Mouse (Mus musculus) layer of hippocampus, adult 9-10 months (tissue): Measurements from ENCODE around the gene Shank2.

ENCODE experiments used
- DNase-seq: peaks from one replicate; pipeline ENCODE4 v3.0.0; 2022; ENCODE audit warnings: low spot score

Gene Shank2

DNA sequence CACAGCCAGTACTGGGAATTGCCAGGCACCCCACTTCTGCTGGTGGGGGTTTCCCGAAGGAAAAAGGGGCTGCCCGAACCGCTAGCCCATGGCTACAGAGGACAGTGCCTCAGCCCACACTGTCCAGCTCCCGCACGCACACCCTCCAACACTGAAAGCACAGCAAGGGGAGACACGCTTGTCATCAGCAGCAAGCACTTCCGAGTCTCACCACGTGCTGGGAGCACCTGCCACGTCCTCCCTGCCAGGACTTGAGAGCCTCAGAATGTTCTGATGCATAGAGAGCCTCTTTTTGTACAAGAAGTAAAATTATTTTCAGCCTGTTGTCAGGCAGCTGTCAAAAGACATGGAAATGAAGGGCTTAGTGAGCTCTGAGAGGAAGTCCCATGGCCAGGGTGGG, 169.0 kb downstream of the Shank2 start:
- no peak for DNase-seq

DNA sequence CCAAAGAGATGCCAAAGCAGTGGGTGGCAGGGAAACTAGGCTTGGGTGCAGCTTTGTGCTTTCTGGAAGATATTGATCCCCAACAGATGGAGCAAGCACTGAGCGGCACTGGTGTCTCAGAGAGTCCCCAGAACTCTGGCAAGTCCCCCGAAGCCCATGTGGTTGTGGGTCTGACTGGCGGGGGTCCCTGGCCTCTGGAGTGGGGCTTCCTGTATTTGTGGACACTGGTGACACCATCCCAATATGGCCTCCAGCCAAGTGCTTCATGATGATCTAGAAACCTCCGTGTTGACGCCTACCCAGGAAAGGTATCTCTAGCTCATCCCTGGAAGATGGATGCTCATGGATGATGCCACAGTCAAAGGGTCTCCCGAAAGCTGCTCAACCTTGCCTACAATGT, 172.1 kb downstream of the Shank2 start:
- DNase-seq, result no peak

DNA sequence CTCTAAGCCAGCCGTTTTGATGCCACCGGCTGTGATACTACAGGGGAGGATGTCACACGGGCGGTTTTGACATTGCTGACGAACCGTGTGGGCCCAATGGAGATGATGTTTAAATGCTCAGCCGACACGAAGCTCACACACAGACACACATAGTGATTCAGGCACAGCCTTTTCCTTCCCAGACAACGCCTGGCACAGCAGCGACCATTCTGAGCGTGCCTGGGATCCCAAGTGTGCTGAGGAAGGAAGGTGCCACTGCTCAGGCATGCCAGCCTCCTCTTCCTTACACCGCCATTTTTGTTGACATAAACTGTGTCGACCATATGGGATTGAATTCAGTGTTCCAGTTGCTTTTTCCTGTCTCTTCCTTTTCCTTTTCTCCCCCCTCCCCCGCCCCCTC, 172.6 kb downstream of the Shank2 start:
- no peak for DNase-seq

DNA sequence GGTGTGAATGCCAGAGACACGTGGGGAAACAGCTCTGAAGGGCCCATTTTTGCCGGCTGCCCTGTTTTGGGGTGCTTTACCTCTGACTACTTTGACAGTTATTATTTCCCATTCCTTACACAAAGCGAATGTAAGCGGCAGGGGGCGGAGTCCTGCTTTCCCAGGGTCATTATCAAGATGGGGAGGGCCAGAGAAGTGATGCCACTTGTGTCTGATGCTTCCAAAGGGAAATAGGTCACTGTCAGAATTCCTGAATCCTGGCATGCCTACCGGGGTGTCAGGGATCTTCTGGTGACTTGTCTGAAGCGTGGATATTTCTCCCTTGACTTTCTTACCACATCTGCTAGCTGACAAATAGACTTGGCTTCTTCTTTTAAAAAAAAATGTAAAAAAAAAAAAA, 173.3 kb downstream of the Shank2 start:
- DNase-seq, result no peak

DNA sequence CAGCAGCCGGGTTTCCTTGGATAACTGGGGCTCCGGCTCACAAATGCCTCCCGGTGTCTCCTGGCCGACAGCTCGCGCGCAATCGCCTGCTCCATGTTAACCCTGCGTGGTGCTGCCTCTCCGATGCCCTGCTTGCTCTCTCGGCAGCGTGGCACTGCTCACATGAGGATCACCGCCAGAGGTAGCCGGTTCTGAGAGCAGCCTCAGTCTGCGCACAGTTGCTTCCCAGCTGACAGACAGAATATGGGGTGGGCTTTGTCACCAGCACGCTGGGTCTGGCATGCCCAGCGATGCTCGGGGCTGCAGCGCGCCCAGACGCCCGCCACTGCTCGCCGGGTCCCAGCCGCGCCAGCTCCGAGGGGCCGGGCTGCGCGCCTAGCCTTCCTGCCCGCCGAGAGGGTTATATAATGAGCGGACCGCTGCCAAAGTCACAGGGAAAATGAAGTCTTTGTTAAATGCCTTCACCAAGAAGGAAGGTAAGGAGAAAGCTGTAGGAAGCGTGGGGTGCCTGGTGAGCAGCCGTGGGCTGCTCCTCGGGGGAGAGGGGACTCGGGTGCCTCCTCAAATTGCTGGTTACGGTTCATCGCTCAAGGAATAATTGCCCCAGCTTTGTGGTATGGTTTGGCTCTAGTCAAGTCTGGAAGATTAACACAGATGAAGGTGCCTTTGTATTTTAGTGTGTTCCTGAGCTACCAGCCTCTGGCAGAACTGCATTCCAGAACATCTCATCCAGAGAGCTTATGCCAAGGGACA, 173.9 kb downstream of the Shank2 start:
- DNase-seq, result no peak

DNA sequence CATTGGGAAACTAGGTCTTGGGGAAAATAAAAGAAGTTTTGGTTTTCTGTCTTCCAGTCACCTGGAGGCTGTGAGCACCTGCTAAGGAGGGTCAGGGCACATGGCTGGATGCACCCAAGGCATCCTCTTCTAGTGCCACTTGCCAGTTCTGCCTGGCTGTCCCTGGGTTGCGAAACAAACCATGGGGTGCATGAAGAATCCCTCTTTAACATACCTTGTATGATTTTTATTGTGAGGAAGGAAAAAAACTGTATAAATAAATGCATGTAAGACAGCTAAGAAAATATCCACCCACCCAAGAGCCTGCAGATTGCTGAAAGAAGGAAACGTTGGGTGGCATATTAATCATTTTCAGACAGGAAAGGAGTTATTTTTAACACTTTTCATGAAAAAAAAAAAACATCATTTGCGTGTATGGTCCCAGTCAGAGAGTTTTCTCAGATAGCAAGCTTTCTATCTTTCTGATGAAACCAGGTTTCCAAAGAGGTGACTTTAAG, 174.6 kb downstream of the Shank2 start:
- DNase-seq, result no peak

DNA sequence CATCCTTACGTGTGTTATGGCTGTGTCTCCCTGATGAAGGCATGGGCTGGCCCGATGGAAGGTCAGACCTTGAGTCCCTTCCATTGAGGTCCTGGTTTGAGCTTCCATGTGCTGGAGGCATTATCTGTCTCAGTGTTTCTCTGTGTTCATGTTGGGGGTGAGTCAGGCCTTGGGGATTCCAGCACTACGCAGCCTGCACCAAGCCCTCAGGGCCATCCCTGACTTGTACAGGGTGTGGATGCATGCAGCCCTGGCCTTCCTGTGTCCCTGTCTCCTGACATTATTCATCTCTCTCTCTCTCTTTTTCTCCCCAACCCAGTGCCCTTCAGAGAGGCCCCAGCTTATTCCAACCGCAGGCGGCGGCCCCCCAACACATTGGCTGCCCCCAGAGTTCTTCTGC, 177.7 kb downstream of the Shank2 start:
- no peak for DNase-seq

DNA sequence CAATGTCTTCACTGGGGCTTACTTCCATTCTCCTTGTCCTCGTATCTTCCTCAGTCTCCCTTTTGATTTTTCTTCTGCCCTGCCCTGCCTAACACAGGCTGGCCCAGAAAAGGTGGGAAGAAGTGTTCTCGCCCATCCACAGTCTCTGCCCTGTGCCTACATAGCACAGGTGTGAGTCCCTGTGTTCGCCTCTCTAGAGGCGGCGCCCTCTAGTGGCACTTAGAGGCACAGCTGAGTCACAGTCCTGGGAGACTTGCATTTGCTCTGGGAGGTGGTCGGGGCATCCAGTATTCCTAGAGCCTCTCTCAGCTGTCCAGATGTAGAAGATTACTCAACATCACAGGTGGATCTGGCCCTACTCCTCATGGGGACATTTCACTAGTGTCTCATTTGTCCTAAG, 179.2 kb downstream of the Shank2 start:
- no peak for DNase-seq

DNA sequence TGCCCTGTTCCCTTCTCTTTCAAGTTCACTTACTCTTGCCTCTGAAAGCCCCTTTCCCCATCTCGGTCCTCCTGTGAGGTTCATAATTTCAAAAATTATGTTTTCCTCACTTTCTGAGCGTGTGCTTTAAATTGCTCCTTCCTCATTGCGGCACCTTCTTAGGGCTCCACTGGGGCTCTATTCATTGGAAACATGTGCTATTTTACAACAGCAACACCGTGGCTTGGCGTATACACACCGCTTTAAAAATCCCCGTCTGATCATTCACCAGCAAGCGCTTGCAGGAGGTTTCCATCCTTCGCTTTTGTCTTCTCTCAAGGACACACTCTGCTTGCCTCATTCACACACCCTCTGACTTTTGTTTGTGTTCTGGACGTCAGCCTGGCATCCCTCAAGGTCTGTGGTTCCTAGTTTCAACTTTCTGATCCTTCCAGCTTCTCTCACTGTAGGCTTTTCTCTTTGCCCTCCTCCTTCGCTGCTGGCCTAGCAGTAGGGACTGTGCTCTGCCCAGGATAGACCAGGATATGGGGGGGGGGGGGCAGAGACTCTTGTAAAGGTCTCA, 186.2 kb downstream of the Shank2 start:
- no peak for DNase-seq

DNA sequence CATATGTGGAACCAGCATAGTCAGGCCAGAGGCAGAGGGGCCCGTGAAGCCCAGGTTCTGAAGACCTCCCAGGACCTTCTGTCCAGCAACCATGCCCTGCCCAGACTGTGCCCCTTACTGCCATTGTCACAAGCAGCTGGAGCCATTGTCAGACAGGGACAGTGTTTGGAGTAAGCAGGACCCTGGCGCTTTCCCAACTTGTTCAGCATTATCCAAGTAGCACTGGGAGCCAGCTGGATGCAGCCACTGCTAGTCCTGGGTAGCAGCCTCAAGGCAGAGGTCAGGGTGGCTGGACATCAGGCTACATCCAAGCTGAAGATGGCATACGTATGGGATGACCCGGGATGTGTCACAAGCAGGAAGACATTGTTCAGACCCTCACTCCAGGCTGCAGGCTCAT, 187.7 kb downstream of the Shank2 start:
- no peak for DNase-seq

DNA sequence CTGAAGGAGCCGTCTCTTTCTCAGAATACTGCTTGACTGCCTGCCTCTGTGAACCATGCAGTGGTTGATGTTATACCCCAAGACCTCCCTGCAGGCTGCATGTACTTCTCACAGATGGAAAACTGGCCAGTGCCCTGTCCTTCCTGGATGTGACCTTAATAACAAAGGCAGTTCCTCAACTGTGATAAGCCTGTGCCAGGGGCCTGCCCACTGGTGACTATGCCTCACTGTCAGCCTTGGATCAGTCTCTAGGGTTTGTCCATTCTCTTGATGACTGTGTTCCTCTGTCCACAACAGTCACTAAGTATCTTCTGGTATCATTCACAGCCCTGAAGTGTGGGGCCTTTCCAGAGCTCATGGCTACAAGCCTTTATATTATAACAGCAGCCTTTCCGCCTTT, 196.8 kb downstream of the Shank2 start:
- DNase-seq, result no peak

DNA sequence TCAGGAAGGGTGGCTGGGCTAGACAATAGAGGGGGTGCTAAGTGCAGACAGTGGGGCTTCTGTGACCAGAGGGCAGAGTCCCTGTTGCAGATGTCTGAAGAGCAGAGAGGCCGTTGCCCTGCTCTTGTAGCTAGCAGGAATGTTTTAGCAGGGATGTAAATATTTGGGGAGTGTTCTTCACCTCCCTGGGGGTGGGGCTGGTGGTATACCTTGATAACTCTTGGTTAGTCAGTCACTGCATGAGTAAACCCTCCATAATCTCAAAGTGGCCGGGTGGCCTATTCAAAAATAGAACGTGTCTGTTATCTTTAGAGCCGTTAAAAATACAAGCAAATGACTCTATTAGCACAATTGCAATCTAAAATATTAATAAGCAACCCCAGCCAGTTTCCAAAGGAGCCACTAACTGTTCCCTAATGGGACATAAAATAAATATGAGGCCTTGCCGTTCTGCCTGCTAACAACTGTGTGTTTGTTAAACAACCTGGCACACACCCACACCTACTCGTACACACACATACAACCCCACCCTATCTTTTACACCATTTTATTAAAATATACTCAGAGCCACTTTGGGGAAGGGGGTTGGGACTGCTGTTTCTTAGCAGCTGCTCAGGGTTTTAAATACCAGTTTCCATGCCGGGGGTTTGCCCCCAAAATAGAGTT, 200.4 kb downstream of the Shank2 start:
- DNase-seq, result no peak

DNA sequence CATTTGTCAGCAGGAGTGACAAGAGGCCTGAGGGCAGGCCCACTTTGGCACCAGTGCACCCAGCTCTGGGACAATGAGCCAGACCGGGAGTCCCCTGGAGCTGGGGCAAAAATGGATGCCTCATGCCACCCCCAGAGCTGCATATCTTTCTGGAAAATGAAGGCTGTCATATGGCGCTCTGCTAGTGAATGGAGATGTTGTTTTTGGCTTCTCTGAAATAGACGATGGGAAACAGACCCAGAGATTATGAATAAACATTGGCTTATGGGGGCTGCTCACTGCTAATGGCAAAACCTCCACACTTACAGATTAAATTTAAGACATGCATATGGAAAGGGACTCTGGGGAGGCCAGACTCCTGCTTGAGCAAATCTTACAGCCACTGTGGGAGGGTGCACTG, 202.6 kb downstream of the Shank2 start:
- no peak for DNase-seq

DNA sequence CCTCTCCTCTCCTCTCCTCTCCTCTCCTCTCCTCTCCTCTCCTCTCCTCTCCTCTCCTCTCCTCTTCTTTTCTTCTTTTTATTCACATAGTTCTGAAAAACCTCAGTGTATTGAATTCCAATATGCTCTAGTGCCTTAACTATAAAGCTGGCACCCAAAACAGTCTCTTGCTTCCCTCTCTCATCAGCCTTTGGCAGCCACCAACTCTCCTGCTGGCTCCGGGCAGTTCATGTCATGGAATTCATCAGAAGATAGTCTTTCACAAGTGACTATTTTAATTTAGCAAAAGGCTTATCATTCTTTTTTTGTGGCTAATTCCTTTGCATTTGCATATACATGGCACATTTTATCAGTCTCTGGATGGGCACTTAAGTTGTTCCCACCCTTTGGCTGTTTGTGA, 203.4 kb downstream of the Shank2 start:
- DNase-seq, result no peak

DNA sequence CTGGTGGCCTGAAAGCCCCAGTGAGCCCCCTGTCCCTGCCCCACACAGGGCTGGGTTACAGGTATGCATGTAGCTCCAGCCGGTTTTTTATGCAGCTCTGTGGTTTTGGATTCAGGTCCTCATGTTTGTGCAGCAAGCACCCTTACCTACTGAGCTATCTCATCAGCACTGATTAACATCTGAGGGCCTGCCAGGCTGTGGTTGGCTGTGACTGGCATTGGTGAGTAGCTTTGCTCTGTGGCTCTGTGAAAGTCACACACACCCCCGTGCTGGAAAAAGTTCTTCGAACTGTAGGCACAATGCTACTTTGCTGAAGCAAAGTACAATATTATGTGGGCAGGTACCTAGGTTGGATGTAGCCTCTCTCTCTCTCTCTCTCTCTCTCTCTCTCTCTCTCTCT, 204.1 kb downstream of the Shank2 start:
- no peak for DNase-seq

DNA sequence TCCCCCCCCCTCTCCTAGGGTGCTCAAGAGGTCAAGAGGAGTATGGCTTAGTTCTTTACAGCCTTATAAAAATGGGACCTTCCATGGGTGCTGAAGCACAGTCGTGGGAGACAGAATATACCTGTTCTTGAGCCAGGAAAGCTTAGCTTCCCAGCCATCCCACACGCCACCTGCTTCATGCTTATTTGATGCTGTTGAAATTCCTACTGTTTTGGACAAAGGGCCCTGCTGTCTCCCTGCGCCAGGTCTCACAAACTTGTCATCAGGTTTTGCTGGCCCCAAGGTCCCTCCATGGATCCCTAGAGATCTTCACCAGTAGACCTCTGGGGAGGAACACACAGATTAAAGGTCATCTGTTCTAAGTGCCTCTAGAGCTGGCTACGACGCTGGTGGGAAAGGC, 204.5 kb downstream of the Shank2 start:
- DNase-seq, result no peak

DNA sequence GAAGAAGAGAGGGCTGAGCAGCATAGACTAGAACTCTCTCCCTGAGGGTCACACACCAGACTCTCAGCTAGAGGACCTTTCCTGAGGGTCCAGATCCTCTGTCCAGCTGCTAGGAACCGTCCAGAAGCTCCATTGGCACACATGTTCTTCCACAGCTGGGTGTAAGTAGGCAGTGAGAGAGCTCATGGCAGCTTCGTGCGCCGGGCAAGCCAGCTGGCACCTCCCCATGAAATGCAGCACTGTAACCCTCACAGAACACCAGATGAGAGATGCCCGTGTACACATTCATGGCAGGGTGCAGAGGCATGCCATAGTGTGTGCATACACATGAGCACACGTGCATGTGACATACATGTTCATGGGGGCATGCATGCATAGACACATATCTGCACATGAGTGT, 205.4 kb downstream of the Shank2 start:
- no peak for DNase-seq

DNA sequence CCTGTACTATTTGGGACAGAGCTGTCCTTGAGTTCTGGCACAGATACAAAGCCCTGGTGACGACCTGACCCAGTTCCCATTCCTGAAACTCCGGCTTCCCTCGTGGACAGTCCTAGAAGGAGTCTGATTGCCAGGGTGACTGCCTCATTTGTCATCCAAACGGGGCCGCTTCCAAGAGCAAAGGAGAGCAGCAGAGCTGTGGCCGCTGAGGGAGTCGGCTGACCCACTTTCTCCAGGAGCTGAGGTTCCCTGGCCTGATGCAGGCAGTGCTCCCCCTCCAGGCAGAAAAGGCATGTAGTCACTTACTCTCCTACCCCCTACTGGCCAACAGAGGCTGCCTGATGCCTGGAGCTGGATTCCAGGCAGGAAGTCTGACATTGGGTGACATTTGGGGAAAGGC, 206.1 kb downstream of the Shank2 start:
- no peak for DNase-seq

DNA sequence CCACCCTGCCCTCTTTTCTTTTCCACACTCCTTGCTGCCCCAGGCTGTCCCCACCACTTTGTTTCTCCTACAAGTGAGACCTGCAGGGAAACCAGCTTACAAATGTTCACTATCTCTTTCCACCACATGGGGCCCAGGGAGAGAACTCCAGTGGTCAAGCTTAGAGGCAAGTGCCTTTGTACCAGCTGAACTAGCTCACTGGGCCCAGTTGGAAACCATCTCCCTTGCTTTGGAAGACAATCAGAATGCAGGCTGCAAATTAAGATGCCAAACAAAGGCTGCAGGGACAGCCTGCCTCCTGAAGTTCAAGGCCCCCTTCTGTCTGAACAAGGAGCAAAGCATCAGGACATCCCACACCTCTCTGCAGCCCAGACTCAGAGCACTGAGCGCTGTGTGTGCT, 206.9 kb downstream of the Shank2 start:
- DNase-seq, result no peak

DNA sequence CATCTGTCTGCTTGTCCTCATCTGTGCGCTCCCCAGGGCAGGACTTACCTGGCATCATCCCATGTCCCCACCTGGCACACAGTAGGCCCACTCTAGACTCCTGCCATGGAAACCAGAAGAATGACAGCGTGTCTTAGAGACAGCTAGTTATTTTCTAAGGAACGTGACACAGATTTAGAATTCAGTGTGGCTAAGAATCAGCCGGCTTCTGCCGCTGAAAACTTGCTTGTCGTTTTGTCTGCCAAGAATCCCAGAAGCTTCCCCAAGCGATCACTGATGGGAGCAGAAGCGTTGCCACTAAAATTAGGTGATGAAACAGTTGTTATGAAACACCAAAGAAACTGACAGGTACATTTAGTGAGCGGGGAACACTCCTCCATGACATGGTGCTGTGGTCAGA, 208.8 kb downstream of the Shank2 start:
- DNase-seq, result no peak

DNA sequence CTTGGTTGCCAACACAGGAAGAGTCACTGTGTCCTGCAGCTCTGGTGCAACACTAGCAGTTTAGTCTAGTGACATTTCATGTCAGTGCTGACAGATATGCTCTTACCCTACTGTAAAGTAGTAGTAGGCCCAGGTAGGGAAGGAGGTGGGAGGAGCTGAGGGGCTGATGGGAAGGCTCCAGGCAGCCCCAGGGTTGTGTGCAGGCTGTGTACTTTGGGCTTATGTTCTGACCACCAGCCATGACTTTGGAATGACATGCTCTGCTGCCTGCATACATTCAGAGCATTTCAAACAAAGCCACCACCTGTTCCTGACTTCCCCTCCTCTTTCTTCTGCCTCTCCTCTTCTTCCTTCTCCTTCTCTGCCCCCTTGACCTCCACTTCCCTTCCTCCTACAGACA, 211.0 kb downstream of the Shank2 start:
- DNase-seq, result no peak

DNA sequence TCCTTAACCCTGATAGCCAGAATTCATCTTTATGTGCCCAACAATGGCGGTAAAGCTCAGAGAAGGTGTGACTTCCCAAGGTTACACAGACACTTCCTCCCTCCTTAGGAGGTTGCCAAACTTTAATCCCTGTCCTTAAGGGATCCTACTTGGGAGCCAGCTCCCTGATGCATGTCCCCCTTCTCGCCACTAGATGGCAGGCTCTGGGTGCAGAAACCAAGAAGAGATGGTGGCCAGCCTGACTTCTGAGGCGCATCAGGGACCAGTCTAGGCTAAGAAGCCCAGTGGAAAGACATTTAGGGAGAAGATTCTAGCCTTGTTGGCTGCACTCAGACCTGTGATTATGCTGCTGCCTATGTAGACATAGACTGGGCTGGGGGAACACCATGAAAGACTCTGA, 215.5 kb downstream of the Shank2 start:
- no peak for DNase-seq

DNA sequence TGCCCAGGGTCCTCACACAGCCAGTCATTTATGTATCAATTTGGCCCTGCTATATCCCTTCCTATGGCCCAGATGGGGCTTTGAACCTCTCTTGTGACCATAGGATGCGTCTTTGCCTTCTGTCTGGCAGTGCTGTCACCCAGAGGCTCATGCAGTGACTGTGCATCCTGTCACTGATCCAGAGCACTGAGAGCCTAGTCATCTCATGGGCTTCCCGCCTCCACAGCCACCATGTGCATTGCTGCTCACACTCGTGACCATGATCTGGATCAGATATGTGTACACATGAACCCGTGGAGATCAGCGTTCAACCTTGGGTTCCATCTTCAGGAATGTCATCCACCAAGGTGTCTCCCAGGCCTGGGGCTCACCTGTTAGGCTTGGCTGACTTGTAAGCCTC, 227.0 kb downstream of the Shank2 start:
- DNase-seq, result no peak

DNA sequence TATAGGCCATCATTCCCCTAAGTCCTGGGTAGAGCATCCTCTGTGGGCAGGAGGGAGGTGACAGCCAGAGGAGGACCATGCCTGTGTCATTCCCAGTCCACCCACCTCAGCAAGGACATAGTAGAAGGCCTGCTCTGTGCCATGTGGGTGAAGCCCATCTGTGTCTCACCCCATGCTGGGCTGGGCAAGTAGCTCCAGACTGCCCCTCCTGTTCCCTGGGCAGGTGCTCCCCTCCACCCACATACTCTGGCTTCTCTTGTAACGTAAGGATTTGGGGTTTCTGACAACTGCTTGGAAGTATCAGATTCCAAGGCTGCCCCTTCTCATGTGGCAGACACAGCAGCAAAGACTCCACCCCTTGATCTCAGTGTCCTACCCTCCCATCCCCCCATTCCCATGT, 227.7 kb downstream of the Shank2 start:
- DNase-seq, result no peak
